ENCODE assay signal across 23 mouse cellular contexts in the genomic region with DNA sequence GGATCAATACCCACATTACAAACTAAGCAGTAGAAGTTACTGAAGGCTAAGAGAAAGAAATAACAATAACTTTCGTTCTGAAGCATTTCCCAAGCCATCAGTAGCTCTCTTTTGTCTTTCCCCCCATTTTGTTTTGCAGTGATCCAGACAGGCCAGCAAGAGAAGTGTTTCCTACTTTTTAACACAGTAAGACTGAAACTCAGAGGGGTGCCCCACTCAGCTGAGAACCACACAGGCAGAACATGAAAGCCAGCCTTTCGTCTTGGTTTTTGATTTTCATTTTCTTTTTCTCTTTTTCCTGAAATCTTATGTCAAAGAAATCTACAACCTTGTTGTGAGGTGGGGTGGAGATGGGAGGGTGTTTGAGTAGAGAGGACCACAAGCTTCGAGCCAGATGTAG.
A peak's percentile ranks its signal among the peaks of the same experiment; 100 is the strongest.
DNase-seq lines count a peak whose midpoint lies in the region; ATAC-seq lines count a peak whose summit lies in the region.
"Had no signal": no experiment of that assay in that cellular context is flagged by ENCODE, and none has a peak within 500 bp of the region (broad histone marks: within the 10 kb centered on the region; RNA-seq: fewer than 3 reads in every experiment).

No protein-coding gene starts in this region.

- DNase-seq in thymus, postnatal 0 days (ENCODE audit: low spot score): peak; percentile 19
- DNase-seq in thymus, postnatal 10 days (ENCODE audit: low spot score in 2 of 2): no peak
- peak; percentile 43 for DNase-seq in CD4-positive helper T cell, adult 2 months (ENCODE audit: low read depth, low spot score)
- DNase-seq in induced T-regulatory cell, adult 2 months (ENCODE audit: low read depth): peak; percentile 67
- DNase-seq in liver, embryonic 11.5 days (ENCODE audit: low spot score): no peak
- no peak for DNase-seq in forebrain, embryonic 11.5 days (ENCODE audit: low spot score)
- DNase-seq in left cerebral cortex, postnatal 4 days: no peak
- DNase-seq: adrenal gland, postnatal 10 days; adrenal gland, postnatal 36 days; cerebellum, adult 18-20 months; cerebellum, adult 9-10 months; cerebellum, postnatal 14 days; forebrain, postnatal 0 days; gastrocnemius, adult 2 months; gastrocnemius, postnatal 14 days; heart, adult 11 months had no signal

- no peaks in the 10 kb centered on the region for H3K27me3 ChIP-seq in liver, embryonic 11.5 days (replicated peaks; ENCODE audit: control insufficient read depth, insufficient read depth, low read length)
- H3K27me3 ChIP-seq in forebrain, embryonic 11.5 days (ENCODE audit: control insufficient read depth, insufficient read depth, low read length): no peaks in the 10 kb centered on the region
- H3K27me3 ChIP-seq: hindbrain, embryonic 12.5 days; hindbrain, embryonic 15.5 days had no signal

- H3K9ac ChIP-seq in liver, embryonic 11.5 days (ENCODE audit: low read depth, low read length): no peak overlapping the region
- H3K9ac ChIP-seq in forebrain, embryonic 11.5 days (ENCODE audit: low read length): no peak overlapping the region
- H3K9ac ChIP-seq: forebrain, postnatal 0 days; hindbrain, embryonic 12.5 days; hindbrain, embryonic 15.5 days had no signal

- no peak overlapping the region for H3K27ac ChIP-seq in liver, embryonic 11.5 days (ENCODE audit: low read depth, low read length)
- no peak overlapping the region for H3K27ac ChIP-seq in forebrain, embryonic 11.5 days (ENCODE audit: low read depth, low read length)
- H3K27ac ChIP-seq: forebrain, embryonic 10.5 days; gastrocnemius, adult 2 months; hindbrain, embryonic 12.5 days; hindbrain, embryonic 15.5 days had no signal

- no peaks in the 10 kb centered on the region for H3K36me3 ChIP-seq in liver, embryonic 11.5 days (ENCODE audit: control insufficient read depth, insufficient read depth, low read length)
- H3K36me3 ChIP-seq in forebrain, embryonic 11.5 days (ENCODE audit: control insufficient read depth, insufficient read depth, low read length): no peaks in the 10 kb centered on the region
- H3K36me3 ChIP-seq: forebrain, embryonic 10.5 days; hindbrain, embryonic 12.5 days; hindbrain, embryonic 15.5 days had no signal

- H3K4me3 ChIP-seq in liver, embryonic 11.5 days (ENCODE audit: low read depth, low read length): no peak overlapping the region
- H3K4me3 ChIP-seq in forebrain, embryonic 11.5 days (ENCODE audit: low read depth, low read length): no peak overlapping the region
- H3K4me3 ChIP-seq: forebrain, embryonic 10.5 days; gastrocnemius, adult 2 months; hindbrain, embryonic 12.5 days; hindbrain, embryonic 15.5 days had no signal

- H3K9me3 ChIP-seq in liver, embryonic 11.5 days (ENCODE audit: control insufficient read depth, low read length): no peaks in the 10 kb centered on the region
- H3K9me3 ChIP-seq in forebrain, embryonic 11.5 days (ENCODE audit: control insufficient read depth, low read length): no peaks in the 10 kb centered on the region
- H3K9me3 ChIP-seq: forebrain, embryonic 10.5 days; hindbrain, embryonic 12.5 days; hindbrain, embryonic 15.5 days had no signal

- 73% methylated on average over 3 of the region's 3 CpGs for WGBS in liver, embryonic 11.5 days
- 71% methylated on average over 3 of the region's 3 CpGs for WGBS in forebrain, embryonic 11.5 days

- peak; percentile 35 for ATAC-seq in CD4-positive, CD25-positive, alpha-beta regulatory T cell, adult 4 months
- no peak for ATAC-seq in liver, embryonic 11.5 days (replicated peaks; ENCODE audit: low FRiP score)
- no peak for ATAC-seq in forebrain, embryonic 11.5 days (replicated peaks; ENCODE audit: low FRiP score)
- ATAC-seq: forebrain, embryonic 14.5 days; forebrain, postnatal 0 days; intestine, embryonic 16.5 days had no signal

- no peak overlapping the region for H3K4me2 ChIP-seq in liver, embryonic 11.5 days
- no peak overlapping the region for H3K4me2 ChIP-seq in forebrain, embryonic 11.5 days (ENCODE audit: low read depth, low read length, severe bottlenecking)
- H3K4me2 ChIP-seq: heart, embryonic 11.5 days; hindbrain, embryonic 12.5 days; hindbrain, embryonic 15.5 days had no signal

- intact Hi-C loops in left cerebral cortex, postnatal 4 days (cut with DNase I): no loop called here

- no peaks in the 10 kb centered on the region for H3K4me1 ChIP-seq in liver, embryonic 11.5 days (replicated peaks; ENCODE audit: control insufficient read depth, insufficient read depth, low read length)
- H3K4me1 ChIP-seq in forebrain, embryonic 11.5 days (replicated peaks; ENCODE audit: control insufficient read depth, insufficient read depth, low read length): no peaks in the 10 kb centered on the region
- H3K4me1 ChIP-seq: forebrain, embryonic 10.5 days; hindbrain, embryonic 12.5 days; hindbrain, embryonic 15.5 days had no signal

Comparison
In these comparisons a context has a peak if more than half of its experiments do, and no peak if none do; other contexts are left out.
1. DNase-seq: peak in thymus, postnatal 0 days (single experiment), CD4-positive helper T cell, adult 2 months (single experiment) and induced T-regulatory cell, adult 2 months (single experiment); none in thymus, postnatal 10 days (0 of 2), liver, embryonic 11.5 days (single experiment), forebrain, embryonic 11.5 days (single experiment) and left cerebral cortex, postnatal 4 days (single experiment).